In genomic region chr5:37783306-37783705, GRCm38 (mm10) we compare ENCODE assay signal across 24 mouse cellular contexts. TPM values are rescaled to one million over a fixed set of nuclear protein-coding genes. Genes with fewer than 3 reads are reported as not detected.
DNase-seq lines count a peak whose midpoint lies in the region; ATAC-seq lines count a peak whose summit lies in the region.
"Had no signal": no experiment of that assay in that cellular context is flagged by ENCODE, and none has a peak within 500 bp of the region (broad histone marks: within the 10 kb centered on the region; RNA-seq: fewer than 3 reads in every experiment).

No protein-coding gene starts in this region.

- no peaks in the 10 kb centered on the region for H3K4me1 ChIP-seq in forebrain, embryonic 16.5 days (replicated peaks; ENCODE audit: control insufficient read depth, insufficient read depth, low read length)
- peaks cover 3% of the 10 kb centered on the region; the same call in 1 of the 2 replicates for H3K4me1 ChIP-seq in forebrain, embryonic 15.5 days
- no peaks in the 10 kb centered on the region for H3K4me1 ChIP-seq in limb, embryonic 11.5 days (ENCODE audit: control insufficient read depth, insufficient read depth, low read length)
- peaks cover 19% of the 10 kb centered on the region for H3K4me1 ChIP-seq in limb, embryonic 10.5 days
- H3K4me1 ChIP-seq: embryonic facial prominence, embryonic 12.5 days; hindbrain, embryonic 12.5 days; lung, embryonic 15.5 days; neural tube, embryonic 13.5 days had no signal

- H3K27ac ChIP-seq in forebrain, embryonic 16.5 days (ENCODE audit: low read length) = no peak overlapping the region
- H3K27ac ChIP-seq in forebrain, embryonic 15.5 days (replicated peaks) = no peak overlapping the region
- H3K27ac ChIP-seq in limb, embryonic 11.5 days (replicated peaks; ENCODE audit: low read depth, low read length) = no peak overlapping the region
- H3K27ac ChIP-seq in limb, embryonic 10.5 days = no peak overlapping the region
- H3K27ac ChIP-seq: embryonic facial prominence, embryonic 12.5 days; hindbrain, embryonic 12.5 days; left cerebral cortex, adult 2 months; liver, embryonic 14.5 days; lung, embryonic 15.5 days; macrophage; neural tube, embryonic 13.5 days had no signal

- no peak overlapping the region for H3K4me3 ChIP-seq in forebrain, embryonic 16.5 days (replicated peaks; ENCODE audit: low read length)
- no peak overlapping the region for H3K4me3 ChIP-seq in forebrain, embryonic 15.5 days
- H3K4me3 ChIP-seq in limb, embryonic 11.5 days (ENCODE audit: low read depth, low read length) = no peak overlapping the region
- H3K4me3 ChIP-seq in limb, embryonic 10.5 days = no peak overlapping the region
- H3K4me3 ChIP-seq: embryonic facial prominence, embryonic 12.5 days; hindbrain, embryonic 12.5 days; left cerebral cortex, adult 2 months; lung, embryonic 15.5 days; neural tube, embryonic 13.5 days had no signal

- peak; percentile 57; the same call in 1 of the 2 replicates for ATAC-seq in forebrain, embryonic 16.5 days
- ATAC-seq in forebrain, embryonic 15.5 days (replicated peaks) = no peak
- ATAC-seq in limb, embryonic 11.5 days (ENCODE audit: insufficient number of reproducible peaks, low FRiP score, low TSS enrichment, low read depth) = no peak
- ATAC-seq: inflammation-experienced regulatory T-cells, adult 6 months had no signal

- H3K4me2 ChIP-seq in forebrain, embryonic 16.5 days (ENCODE audit: low read length) = no peak overlapping the region
- H3K4me2 ChIP-seq in forebrain, embryonic 15.5 days (replicated peaks) = no peak overlapping the region
- H3K4me2 ChIP-seq in limb, embryonic 11.5 days (ENCODE audit: low read depth, severe bottlenecking) = no peak overlapping the region
- H3K4me2 ChIP-seq: embryonic facial prominence, embryonic 12.5 days; heart, embryonic 11.5 days; hindbrain, embryonic 12.5 days; lung, embryonic 15.5 days; midbrain, embryonic 11.5 days; neural tube, embryonic 13.5 days had no signal

- 21% methylated on average over 7 of the region's 8 CpGs for WGBS in forebrain, embryonic 16.5 days
- 30% methylated on average over 7 of the region's 8 CpGs for WGBS in forebrain, embryonic 15.5 days
- WGBS in limb, embryonic 11.5 days = 45% methylated on average over 7 of the region's 8 CpGs
- WGBS in limb, embryonic 10.5 days = 60% methylated on average over 8 of the region's 8 CpGs

- H3K9me3 ChIP-seq in forebrain, embryonic 16.5 days (ENCODE audit: control insufficient read depth, low read length) = no peaks in the 10 kb centered on the region
- no peaks in the 10 kb centered on the region for H3K9me3 ChIP-seq in forebrain, embryonic 15.5 days
- H3K9me3 ChIP-seq in limb, embryonic 11.5 days (ENCODE audit: control insufficient read depth, low read length) = no peaks in the 10 kb centered on the region
- no peaks in the 10 kb centered on the region for H3K9me3 ChIP-seq in limb, embryonic 10.5 days (replicated peaks)
- H3K9me3 ChIP-seq: embryonic facial prominence, embryonic 12.5 days; hindbrain, embryonic 12.5 days; lung, embryonic 15.5 days; neural tube, embryonic 13.5 days had no signal

- H3K9ac ChIP-seq in forebrain, embryonic 16.5 days (replicated peaks; ENCODE audit: low read depth, low read length) = no peak overlapping the region
- H3K9ac ChIP-seq in forebrain, embryonic 15.5 days (replicated peaks) = no peak overlapping the region
- H3K9ac ChIP-seq in limb, embryonic 11.5 days (ENCODE audit: low read length) = no peak overlapping the region
- H3K9ac ChIP-seq: embryonic facial prominence, embryonic 12.5 days; hindbrain, embryonic 12.5 days; liver, embryonic 14.5 days; lung, embryonic 15.5 days; neural tube, embryonic 13.5 days had no signal

- H3K36me3 ChIP-seq in forebrain, embryonic 16.5 days (ENCODE audit: control insufficient read depth, insufficient read depth) = no peaks in the 10 kb centered on the region
- no peaks in the 10 kb centered on the region for H3K36me3 ChIP-seq in forebrain, embryonic 15.5 days
- no peaks in the 10 kb centered on the region for H3K36me3 ChIP-seq in limb, embryonic 11.5 days (ENCODE audit: control insufficient read depth, insufficient read depth, low read length)
- H3K36me3 ChIP-seq in limb, embryonic 10.5 days = no peaks in the 10 kb centered on the region
- H3K36me3 ChIP-seq: embryonic facial prominence, embryonic 12.5 days; hindbrain, embryonic 12.5 days; lung, embryonic 15.5 days; neural tube, embryonic 13.5 days had no signal

- DNase-seq in limb, embryonic 11.5 days (ENCODE audit: low spot score) = peak; percentile 30
- no peak for DNase-seq in limb, embryonic 10.5 days (ENCODE audit: low spot score)
- peak; percentile 13 for DNase-seq in forelimb bud, embryonic 11.5 days (ENCODE audit: low read depth, low spot score)
- DNase-seq in layer of hippocampus, postnatal 14 days (ENCODE audit: low spot score in 2 of 2) = peak; percentile 52 to 67
- DNase-seq in natural killer cell, adult 2 months (ENCODE audit: low spot score in 2 of 2) = no peak
- DNase-seq: cerebellum, adult 8-10 months; gastrocnemius, postnatal 36 days; heart, postnatal 10 days; kidney, adult 2 months; kidney, postnatal 14 days had no signal

- H3K27me3 ChIP-seq in forebrain, embryonic 16.5 days (replicated peaks; ENCODE audit: control insufficient read depth, insufficient read depth, low read length) = 0 out of 2 replicates have a peak, but pooled peaks cover 11% of the 10 kb centered on the region
- peaks cover 17% of the 10 kb centered on the region; the same call in 1 of the 2 replicates for H3K27me3 ChIP-seq in forebrain, embryonic 15.5 days
- no peaks in the 10 kb centered on the region for H3K27me3 ChIP-seq in limb, embryonic 11.5 days (ENCODE audit: control insufficient read depth, insufficient read depth, low read length)
- H3K27me3 ChIP-seq in limb, embryonic 10.5 days (ENCODE audit: low read depth, poor library complexity, severe bottlenecking) = no peaks in the 10 kb centered on the region
- H3K27me3 ChIP-seq: hindbrain, embryonic 12.5 days; lung, embryonic 15.5 days; neural tube, embryonic 13.5 days had no signal

RNA-seq across cellular contexts. Expression of gene Msx1, which starts 41.1 kb away (rescaled TPM):
- 11.4 and 16.8 TPM in 2 replicates for polyA plus RNA-seq in forebrain, embryonic 16.5 days (2015; fragmentation: Nextera tagmentation; extraction: Ambion mirVana)
- polyA plus RNA-seq in forebrain, embryonic 15.5 days (2015; fragmentation: Nextera tagmentation; extraction: Ambion mirVana) = 13.7 and 20.7 TPM in 2 replicates
- polyA plus RNA-seq in limb, embryonic 11.5 days (2014; fragmentation: Nextera tagmentation; extraction: Ambion mirVana) = 218 and 235 TPM in 2 replicates
- 360 and 372 TPM in 2 replicates for polyA plus RNA-seq in limb, embryonic 10.5 days (2016; fragmentation: Nextera tagmentation; extraction: Ambion mirVana)
- 10 to 100 TPM in 1 of 2 experiments, 1 to 10 TPM in 1; 7.0 to 16.7 TPM for total RNA-seq in layer of hippocampus, postnatal 14 days (2021)
- total RNA-seq: common myeloid progenitor, adult 5-6 weeks had no signal
- polyA plus RNA-seq: inflammation-experienced regulatory T-cells, adult 6 months; macrophage had no signal

RNA-seq across cellular contexts. Expression of gene Cytl1, which starts 48.0 kb away (rescaled TPM):
- polyA plus RNA-seq in forebrain, embryonic 16.5 days (2015; fragmentation: Nextera tagmentation; extraction: Ambion mirVana) = 1.4 TPM in 1 of 2 replicates, not detected in the other
- polyA plus RNA-seq in forebrain, embryonic 15.5 days (2015; fragmentation: Nextera tagmentation; extraction: Ambion mirVana) = 0.26 TPM in 1 of 2 replicates, not detected in the other
- polyA plus RNA-seq in limb, embryonic 11.5 days (2014; fragmentation: Nextera tagmentation; extraction: Ambion mirVana) = 2.5 and 3.3 TPM in 2 replicates
- polyA plus RNA-seq in limb, embryonic 10.5 days (2016; fragmentation: Nextera tagmentation; extraction: Ambion mirVana) = 0.20 and 0.69 TPM in 2 replicates
- under 1 TPM in 1 of 2 experiments, not detected in 1; 0.92 TPM for total RNA-seq in layer of hippocampus, postnatal 14 days (2021)
- total RNA-seq: common myeloid progenitor, adult 5-6 weeks had no signal
- polyA plus RNA-seq: inflammation-experienced regulatory T-cells, adult 6 months; macrophage; midbrain, embryonic 11.5 days; stomach, embryonic 14.5 days had no signal

Comparison
In these comparisons a context has a peak if more than half of its experiments do, and no peak if none do; other contexts are left out.
1. DNase-seq: peak in limb, embryonic 11.5 days (single experiment), forelimb bud, embryonic 11.5 days (single experiment) and layer of hippocampus, postnatal 14 days (2 of 2); none in limb, embryonic 10.5 days (single experiment) and natural killer cell, adult 2 months (0 of 2).
2. RNA of gene Msx1, which starts 41.1 kb away (polyA plus RNA-seq): 360 to 372 TPM in limb, embryonic 10.5 days and 218 to 235 TPM in limb, embryonic 11.5 days; 13.7 to 20.7 TPM in forebrain, embryonic 15.5 days and 11.4 to 16.8 TPM in forebrain, embryonic 16.5 days; every median in the first group is over 10 times any median in the second.